In the genomic region with DNA sequence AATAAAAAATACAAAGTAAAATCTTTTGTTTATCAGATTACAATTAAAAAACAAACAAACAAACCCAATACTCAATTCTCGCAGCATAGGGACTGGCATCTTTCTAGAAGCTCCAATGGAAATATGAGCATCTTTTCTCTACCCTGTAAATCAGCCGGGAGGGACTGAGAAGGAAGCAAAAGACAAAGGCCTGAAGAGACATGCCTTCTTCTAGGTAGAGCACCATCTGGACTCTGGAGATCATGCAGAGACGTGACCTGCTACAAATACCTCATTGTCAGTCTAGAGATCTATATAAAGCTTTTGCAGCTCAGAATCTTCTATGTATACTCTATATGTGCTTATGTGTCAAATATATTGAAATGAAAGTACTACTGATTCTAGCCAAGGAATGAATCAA, we compare ENCODE assay signal across 6 mouse cellular contexts.
"Had no signal": no experiment of that assay in that cellular context is flagged by ENCODE, and none has a peak within 500 bp of the region (broad histone marks: within the 10 kb centered on the region; RNA-seq: fewer than 3 reads in every experiment).

No protein-coding gene starts in this region.

- DNase-seq: kidney, adult 9 months; kidney, postnatal 10 days; kidney, postnatal 4 days; left cerebral cortex, postnatal 4 days; lung, adult 18-20 months; right cerebral cortex, postnatal 14 days had no signal
